Mouse (Mus musculus): ENCODE measurements around the gene Zmiz2. TPM values are rescaled to one million over a fixed set of nuclear protein-coding genes. Genes with fewer than 3 reads are reported as not detected.
"Not testable (repeated sequence)": the region's sequence is repeated elsewhere in the genome, so short reads cannot be mapped to it uniquely, and the experiment has no call there.

Zmiz2 gene
- polyA plus RNA-seq, 1 experiment from 2014 or later, result 10.7 TPM

GRCm38 (mm10) chr11:6414751-6415550 lies 26.1 kb downstream of the Zmiz2 start, which contains the start of gene Ppia:
TSS of gene Ppia (plus strand) at chr11:6415443.
- peak within 1 kb of the TSS; percentile 92 for H3K4me2 ChIP-seq
- 7% methylated on average over 21 of the region's 21 CpGs for WGBS
- no peaks in the 10 kb centered on the region for H3K27me3 ChIP-seq (replicated peaks)
- peak within 1 kb of the TSS; percentile 98 for H3K27ac ChIP-seq
- peak within 1 kb of the TSS; percentile 93 for H3K9ac ChIP-seq
- H3K4me3 ChIP-seq (replicated peaks), result peak within 1 kb of the TSS; percentile 94
- H3K9me3 ChIP-seq, result no peaks in the 10 kb centered on the region
- peaks cover 13% of the 10 kb centered on the region for H3K36me3 ChIP-seq
- peaks cover 13% of the 10 kb centered on the region; the same call in 1 of the 2 replicates for H3K4me1 ChIP-seq
- ATAC-seq (ENCODE audit: insufficient read depth, low FRiP score, low read depth), result peak; percentile 44

GRCm38 (mm10) chr11:6415551-6416404 lies 26.9 kb downstream of the Zmiz2 start:
- WGBS, result under 1% methylated on average over 94 of the region's 102 CpGs
- H3K9ac ChIP-seq, result peak overlapping the region; percentile 93
- no peaks in the 10 kb centered on the region for H3K27me3 ChIP-seq (replicated peaks)
- H3K4me2 ChIP-seq, result peak overlapping the region; percentile 92
- peaks cover 19% of the 10 kb centered on the region for H3K36me3 ChIP-seq
- peak; percentile 94 for ATAC-seq (ENCODE audit: insufficient read depth, low FRiP score, low read depth)
- peaks cover 13% of the 10 kb centered on the region; the same call in 1 of the 2 replicates for H3K4me1 ChIP-seq
- H3K9me3 ChIP-seq, result no peaks in the 10 kb centered on the region
- H3K4me3 ChIP-seq (replicated peaks), result peak overlapping the region; percentile 94
- peak overlapping the region; percentile 98 for H3K27ac ChIP-seq

GRCm38 (mm10) chr11:6416405-6417034 lies 27.6 kb downstream of the Zmiz2 start:
- H3K27ac ChIP-seq, result peak overlapping the region; percentile 98
- H3K4me3 ChIP-seq (replicated peaks), result peak overlapping the region; percentile 94
- peaks cover 19% of the 10 kb centered on the region for H3K36me3 ChIP-seq
- peaks cover 13% of the 10 kb centered on the region; the same call in 1 of the 2 replicates for H3K4me1 ChIP-seq
- peak; percentile 48 for ATAC-seq (ENCODE audit: insufficient read depth, low FRiP score, low read depth)
- H3K9ac ChIP-seq, result peak overlapping the region; percentile 93
- peak overlapping the region; percentile 92 for H3K4me2 ChIP-seq
- H3K27me3 ChIP-seq (replicated peaks), result no peaks in the 10 kb centered on the region
- under 1% methylated on average over 30 of the region's 30 CpGs for WGBS
- H3K9me3 ChIP-seq, result no peaks in the 10 kb centered on the region

GRCm38 (mm10) chr11:6417069-6417468 lies 28.2 kb downstream of the Zmiz2 start:
- H3K4me2 ChIP-seq, result peak overlapping the region; percentile 92
- 33% methylated on average over 2 of the region's 2 CpGs for WGBS
- H3K27ac ChIP-seq, result peak overlapping the region; percentile 98

DNA sequence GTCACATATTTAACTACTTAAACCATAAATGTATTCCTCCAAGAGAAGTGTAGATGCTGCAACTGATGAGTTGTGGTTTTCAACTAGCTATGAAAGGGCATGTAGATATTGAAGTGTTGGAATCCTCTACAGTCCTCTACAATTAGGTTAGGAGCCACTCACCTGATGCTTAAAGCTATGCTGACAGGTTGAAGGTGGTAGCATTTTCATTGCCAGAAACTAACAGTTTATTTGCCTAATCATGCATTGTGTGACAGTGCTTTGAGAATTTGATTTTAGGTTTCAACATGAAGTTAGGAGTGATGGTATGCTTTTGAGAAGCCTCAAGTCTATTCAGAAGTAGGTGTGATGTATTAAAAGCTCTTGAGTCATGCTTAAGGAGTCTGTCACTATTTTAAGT lies 28.6 kb downstream of the Zmiz2 start:
- ATAC-seq (ENCODE audit: insufficient read depth, low FRiP score, low read depth), result no peak
- Histone ChIP-seq H3K4me2 (peak overlapping the region; percentile 92), H3K4me3 (replicated peaks) (peak overlapping the region; percentile 94), H3K4me1 (peaks cover 13% of the 10 kb centered on the region; the same call in 1 of the 2 replicates), H3K27ac (no peak overlapping the region), H3K9ac (0 out of 2 replicates have a peak overlapping the region, but pooled peaks have one; percentile 93), H3K27me3 (replicated peaks) (no peaks in the 10 kb centered on the region), H3K36me3 (peaks cover 19% of the 10 kb centered on the region), H3K9me3 (no peaks in the 10 kb centered on the region)

More at GRCm38 (mm10) chr11:6417069-6417468, 28.2 kb downstream of the Zmiz2 start:
- no peaks in the 10 kb centered on the region for H3K9me3 ChIP-seq
- H3K27me3 ChIP-seq (replicated peaks), result no peaks in the 10 kb centered on the region
- H3K4me3 ChIP-seq (replicated peaks), result peak overlapping the region; percentile 94
- ATAC-seq (ENCODE audit: insufficient read depth, low FRiP score, low read depth), result no peak
- H3K4me1 ChIP-seq, result peaks cover 13% of the 10 kb centered on the region; the same call in 1 of the 2 replicates
- H3K36me3 ChIP-seq, result peaks cover 19% of the 10 kb centered on the region
- peak overlapping the region; percentile 93; the same call in 1 of the 2 replicates for H3K9ac ChIP-seq

GRCm38 (mm10) chr11:6418751-6419150 lies 29.9 kb downstream of the Zmiz2 start:
- Histone ChIP-seq H3K4me3 (replicated peaks) (0 out of 2 replicates have a peak overlapping the region, but pooled peaks have one; percentile 7), H3K9ac (no peak overlapping the region), H3K27me3 (replicated peaks) (no peaks in the 10 kb centered on the region), H3K9me3 (no peaks in the 10 kb centered on the region), H3K27ac (no peak overlapping the region), H3K4me2 (no peak overlapping the region), H3K36me3 (peaks cover 22% of the 10 kb centered on the region), H3K4me1 (peaks cover 13% of the 10 kb centered on the region; the same call in 1 of the 2 replicates)
- ATAC-seq (ENCODE audit: insufficient read depth, low FRiP score, low read depth), result no peak
- 84% methylated on average over 5 of the region's 5 CpGs for WGBS

DNA sequence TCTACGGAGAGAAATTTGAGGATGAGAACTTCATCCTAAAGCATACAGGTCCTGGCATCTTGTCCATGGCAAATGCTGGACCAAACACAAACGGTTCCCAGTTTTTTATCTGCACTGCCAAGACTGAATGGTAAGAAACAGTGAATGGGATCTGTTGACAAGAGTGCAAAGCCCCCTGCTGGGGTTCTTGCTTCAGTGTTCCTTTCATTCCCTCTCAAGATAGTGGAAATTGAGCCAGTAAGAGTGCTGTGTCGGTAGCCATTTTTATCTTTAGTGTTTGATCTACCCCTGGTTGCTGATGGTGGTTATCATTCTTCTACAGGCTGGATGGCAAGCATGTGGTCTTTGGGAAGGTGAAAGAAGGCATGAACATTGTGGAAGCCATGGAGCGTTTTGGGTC lies 30.3 kb downstream of the Zmiz2 start:
- peaks cover 13% of the 10 kb centered on the region; the same call in 1 of the 2 replicates for H3K4me1 ChIP-seq
- H3K36me3 ChIP-seq, result peaks cover 22% of the 10 kb centered on the region
- H3K9ac ChIP-seq; H3K4me2 ChIP-seq; H3K27me3 ChIP-seq (replicated peaks); H3K9me3 ChIP-seq; ATAC-seq (ENCODE audit: insufficient read depth, low FRiP score, low read depth); H3K4me3 ChIP-seq (replicated peaks); H3K27ac ChIP-seq: not testable (repeated sequence)
- WGBS, result 64% methylated on average over 4 of the region's 4 CpGs

DNA sequence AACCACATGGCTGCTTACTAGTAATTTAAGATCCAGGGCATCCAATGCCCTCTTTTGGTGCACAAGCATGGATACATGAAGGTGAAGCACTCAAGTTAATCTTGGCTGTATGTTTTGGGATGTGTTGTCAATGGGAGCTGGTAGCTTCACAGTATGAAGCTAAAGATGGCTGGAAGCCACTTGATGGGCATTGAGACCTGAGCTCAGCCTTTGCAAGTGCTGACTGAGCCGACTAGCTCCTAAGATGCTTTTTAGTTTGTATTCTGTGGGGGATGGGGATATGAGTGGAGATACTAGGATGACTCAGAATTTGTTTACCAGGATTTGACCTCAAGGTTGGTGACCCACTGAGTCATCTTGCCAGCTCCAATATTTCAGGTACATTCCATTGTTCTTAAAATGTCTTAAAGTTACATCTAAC lies 31.4 kb downstream of the Zmiz2 start:
- ATAC-seq (ENCODE audit: insufficient read depth, low FRiP score, low read depth), result no peak
- peaks cover 13% of the 10 kb centered on the region; the same call in 1 of the 2 replicates for H3K4me1 ChIP-seq

GRCm38 (mm10) chr11:6420722-6421350 lies 32.0 kb downstream of the Zmiz2 start:
- H3K27ac ChIP-seq, result no peak overlapping the region
- no peak overlapping the region for H3K9ac ChIP-seq
- ATAC-seq (ENCODE audit: insufficient read depth, low FRiP score, low read depth), result no peak
- H3K4me1 ChIP-seq, result peaks cover 13% of the 10 kb centered on the region; the same call in 1 of the 2 replicates
- no peak overlapping the region for H3K4me3 ChIP-seq (replicated peaks)
- H3K9me3 ChIP-seq, result no peaks in the 10 kb centered on the region
- 58% methylated on average over 2 of the region's 2 CpGs for WGBS
- peaks cover 32% of the 10 kb centered on the region for H3K36me3 ChIP-seq
- no peaks in the 10 kb centered on the region for H3K27me3 ChIP-seq (replicated peaks)
- H3K4me2 ChIP-seq, result no peak overlapping the region

More for the DNA sequence above, 31.4 kb downstream of the Zmiz2 start:
- no peaks in the 10 kb centered on the region for H3K9me3 ChIP-seq
- peaks cover 30% of the 10 kb centered on the region for H3K36me3 ChIP-seq
- H3K9ac ChIP-seq, result no peak overlapping the region
- no peaks in the 10 kb centered on the region for H3K27me3 ChIP-seq (replicated peaks)
- no peak overlapping the region for H3K4me2 ChIP-seq
- no peak overlapping the region for H3K27ac ChIP-seq
- H3K4me3 ChIP-seq (replicated peaks), result no peak overlapping the region
- WGBS, result 19% methylated on average over 1 of the region's 1 CpGs

DNA sequence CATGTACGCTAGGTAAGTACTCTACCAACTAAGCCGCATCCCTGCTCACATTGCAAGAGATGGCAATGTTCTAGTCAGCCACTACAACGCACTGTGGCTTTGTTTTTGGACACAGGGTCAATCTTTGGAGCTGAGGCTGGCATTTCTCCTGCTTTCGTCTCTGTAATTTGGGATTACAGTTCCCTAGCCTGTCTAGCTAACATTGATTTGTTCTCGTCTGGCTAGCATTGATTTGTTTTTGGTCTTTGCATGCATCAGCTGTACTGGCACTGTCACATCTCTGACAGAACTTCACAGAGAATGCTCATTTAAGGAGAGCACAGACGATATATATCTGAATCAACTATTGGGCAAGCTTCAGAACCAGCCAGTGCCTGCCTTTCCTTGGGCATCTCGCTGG lies 41.3 kb downstream of the Zmiz2 start:
- Histone ChIP-seq H3K4me3 (replicated peaks) (no peak overlapping the region), H3K4me1 (no peaks in the 10 kb centered on the region), H3K36me3 (peaks cover 57% of the 10 kb centered on the region), H3K27me3 (replicated peaks) (no peaks in the 10 kb centered on the region), H3K9ac (no peak overlapping the region), H3K4me2 (no peak overlapping the region), H3K27ac (no peak overlapping the region), H3K9me3 (no peaks in the 10 kb centered on the region)
- WGBS, result 93% methylated on average over 7 of the region's 7 CpGs
- ATAC-seq (ENCODE audit: insufficient read depth, low FRiP score, low read depth), result no peak

GRCm38 (mm10) chr11:6436442-6436841 lies 47.6 kb downstream of the Zmiz2 start:
- H3K36me3 ChIP-seq, result peaks cover 33% of the 10 kb centered on the region
- no peak for ATAC-seq (ENCODE audit: insufficient read depth, low FRiP score, low read depth)
- H3K27ac ChIP-seq, result no peak overlapping the region
- H3K4me1 ChIP-seq, result no peaks in the 10 kb centered on the region
- H3K4me3 ChIP-seq (replicated peaks), result no peak overlapping the region
- H3K9ac ChIP-seq, result no peak overlapping the region
- no peak overlapping the region for H3K4me2 ChIP-seq
- WGBS, result 71% methylated on average over 8 of the region's 8 CpGs
- no peaks in the 10 kb centered on the region for H3K27me3 ChIP-seq (replicated peaks)
- no peaks in the 10 kb centered on the region for H3K9me3 ChIP-seq
